Mouse (Mus musculus) stomach, embryonic 14.5 days (tissue): ENCODE results near the gene Hist2h3c1. TPM values are rescaled to one million over a fixed set of nuclear protein-coding genes. Genes with fewer than 3 reads are reported as not detected.
"Not testable (repeated sequence)": the region's sequence is repeated elsewhere in the genome, so short reads cannot be mapped to it uniquely, and the experiment has no call there.

Experiments used
- ATAC-seq: fragments of 200-750 bp; cut with Nextera tagmentation; 2 replicates; pipeline ENCODE4 v1.8.0; 2017; ENCODE audit warnings: low read depth, moderate TSS enrichment; ENCODE audit not compliant: insufficient number of reproducible peaks, insufficient read depth, low FRiP score
- H3K27ac ChIP-seq: fragments of 300-500 bp; sonication (generic); 2 replicates; pipeline ENCODE4 v1.5.1; 2014; ENCODE audit warnings: mild to moderate bottlenecking, low read length, moderate library complexity, mixed read lengths
- H3K27me3 ChIP-seq: fragments of 300-500 bp; sonication (generic); 2 replicates; pipeline ENCODE4 v1.6.1; 2014; ENCODE audit warnings: low read length, control low read depth, mixed read lengths; ENCODE audit not compliant: control insufficient read depth, insufficient read depth
- H3K36me3 ChIP-seq: fragments of 300-500 bp; sonication (generic); 2 replicates; pipeline ENCODE4 v1.6.1; 2014; ENCODE audit warnings: mild to moderate bottlenecking, control low read depth, low read length, moderate library complexity, mixed read lengths; ENCODE audit not compliant: control insufficient read depth, insufficient read depth
- H3K4me1 ChIP-seq: fragments of 300-500 bp; sonication (generic); 2 replicates; pipeline ENCODE4 v1.6.1; 2014; ENCODE audit warnings: low read length, control low read depth, mixed read lengths; ENCODE audit not compliant: control insufficient read depth, insufficient read depth
- H3K4me2 ChIP-seq: fragments of 300-500 bp; sonication (generic); replicated peaks from 2 replicates; pipeline ENCODE4 v1.6.1; 2014; ENCODE audit warnings: low read depth, low read length, control low read depth
- H3K4me3 ChIP-seq: fragments of 300-500 bp; sonication (generic); 2 replicates; pipeline ENCODE4 v1.5.1; 2014; ENCODE audit warnings: low read depth, low read length, control low read depth
- H3K9ac ChIP-seq: fragments of 300-500 bp; sonication (generic); replicated peaks from 2 replicates; pipeline ENCODE4 v1.6.1; 2014; ENCODE audit warnings: low read depth, mild to moderate bottlenecking, control low read depth, low read length, moderate library complexity, mixed read lengths
- H3K9me3 ChIP-seq: fragments of 300-500 bp; sonication (generic); 2 replicates; pipeline ENCODE4 v1.6.1; 2016; ENCODE audit warnings: low read depth, low read length, control low read depth; ENCODE audit not compliant: control insufficient read depth
- WGBS: fragments of 180-500 bp; shearing (Covaris S2); extraction: QIAGEN DNeasy Blood & Tissue Kit; methylation state at CpG from one replicate; pipeline ENCODE4 v1.1.7; 2014; 5-methylcytosine and 5-hydroxymethylcytosine counted together
- polyA plus RNA-seq: library from polyadenylated mRNA; unstranded; fragments of >200 nt; fragmentation: Nextera tagmentation; extraction: Ambion mirVana; gene quantifications from 2 replicates; pipeline ENCODE4 v1.2.1, GENCODE M21; 2014

Hist2h3c1 gene
- polyA plus RNA-seq, 1 experiment from 2014 or later = 3.0 TPM

DNA sequence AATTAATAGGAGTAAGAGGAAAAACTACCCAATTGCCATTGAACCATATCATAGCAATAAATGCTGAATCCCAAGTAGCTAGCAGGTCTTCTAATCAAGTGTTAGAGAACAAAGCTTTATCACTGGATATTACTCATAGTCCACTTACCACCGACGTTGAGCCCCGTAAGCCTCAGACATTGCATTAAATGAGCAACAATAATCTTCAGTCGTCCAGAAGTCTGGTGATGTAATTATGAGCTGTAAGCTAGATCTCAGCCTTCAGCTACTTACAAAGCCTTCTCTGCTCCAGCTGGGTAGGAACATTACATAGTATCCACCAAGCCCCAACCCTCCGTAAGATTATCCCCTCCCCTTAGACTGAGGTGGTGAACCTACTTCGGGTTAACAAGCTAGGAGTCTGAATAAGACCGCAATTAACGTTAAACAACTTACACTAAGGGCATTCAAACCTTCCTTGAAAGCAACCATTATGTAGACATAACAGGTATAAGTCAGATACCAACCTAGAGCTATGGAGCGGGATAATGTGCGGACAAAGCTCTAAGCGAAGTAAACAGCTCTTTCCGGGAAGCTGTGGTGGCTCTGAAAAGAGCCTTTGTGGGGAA is 8.5 kb upstream of the Hist2h3c1 start:
- Histone ChIP-seq H3K4me1 (peaks cover 9% of the 10 kb centered on the region), H3K4me2 (peak overlapping the region; percentile 59), H3K36me3 (no peaks in the 10 kb centered on the region), H3K27me3 (no peaks in the 10 kb centered on the region), H3K4me3 (peak overlapping the region; percentile 32), H3K9me3 (no peaks in the 10 kb centered on the region), H3K9ac (peak overlapping the region; percentile 65), H3K27ac (peak overlapping the region; percentile 59)
- ATAC-seq = no peak
- WGBS = 1% methylated on average over 12 of the region's 12 CpGs

DNA sequence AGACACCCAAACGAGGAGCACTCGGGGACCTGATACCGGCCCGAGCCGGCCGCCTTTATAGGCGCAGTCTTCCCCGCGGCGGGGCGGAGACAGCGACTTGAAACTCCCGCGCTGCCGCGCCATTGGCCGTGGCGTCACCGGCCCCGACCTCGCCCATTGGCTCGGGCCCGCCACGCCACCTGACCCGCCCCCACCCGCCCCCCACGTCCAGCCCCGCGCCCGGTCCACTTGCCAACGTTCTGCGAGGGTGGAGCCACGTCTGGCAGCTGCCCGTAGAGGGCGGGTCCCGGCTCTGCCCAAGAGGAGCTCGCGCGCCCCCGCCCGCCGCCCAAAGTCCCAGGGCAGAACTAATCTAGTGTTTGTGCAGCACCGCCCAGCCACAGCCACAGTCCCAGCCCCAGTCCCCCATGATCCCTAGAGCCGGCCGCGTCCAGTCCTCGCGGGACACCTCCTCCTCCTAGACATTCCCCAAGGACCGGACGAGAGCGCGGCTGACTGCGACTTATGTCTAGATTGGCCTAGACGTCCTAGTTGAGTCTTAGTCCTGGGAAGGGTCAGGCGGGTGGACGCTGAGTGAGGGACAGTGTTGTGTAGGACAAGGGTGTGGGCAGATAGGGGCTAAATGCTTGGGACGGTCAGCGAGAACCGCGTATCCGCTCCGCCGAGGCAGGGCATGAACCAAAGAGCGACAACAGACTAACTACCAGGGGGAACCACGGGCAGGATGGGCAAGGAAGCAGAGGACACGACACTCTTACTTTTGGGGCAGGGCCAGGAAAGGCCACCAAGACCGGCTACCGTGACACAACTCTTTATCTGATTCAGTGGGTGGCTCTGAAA is 7.3 kb upstream of the Hist2h3c1 start, which contains the start of gene Hist2h3c2:
Hist2h3c2 (minus strand) TSS at position 174 of the 840 bp plus-strand sequence.
- Histone ChIP-seq H3K27ac (peak within 1 kb of the TSS; percentile 61), H3K9ac (peak within 1 kb of the TSS; percentile 65), H3K4me3 (peak within 1 kb of the TSS; percentile 32), H3K4me1 (peaks cover 15% of the 10 kb centered on the region), H3K4me2 (peak within 1 kb of the TSS; percentile 59)
- not testable (repeated sequence) for H3K36me3 ChIP-seq, H3K27me3 ChIP-seq, H3K9me3 ChIP-seq
- under 1% methylated on average over 10 of the region's 68 CpGs for WGBS
- ATAC-seq = peak; percentile 93

DNA sequence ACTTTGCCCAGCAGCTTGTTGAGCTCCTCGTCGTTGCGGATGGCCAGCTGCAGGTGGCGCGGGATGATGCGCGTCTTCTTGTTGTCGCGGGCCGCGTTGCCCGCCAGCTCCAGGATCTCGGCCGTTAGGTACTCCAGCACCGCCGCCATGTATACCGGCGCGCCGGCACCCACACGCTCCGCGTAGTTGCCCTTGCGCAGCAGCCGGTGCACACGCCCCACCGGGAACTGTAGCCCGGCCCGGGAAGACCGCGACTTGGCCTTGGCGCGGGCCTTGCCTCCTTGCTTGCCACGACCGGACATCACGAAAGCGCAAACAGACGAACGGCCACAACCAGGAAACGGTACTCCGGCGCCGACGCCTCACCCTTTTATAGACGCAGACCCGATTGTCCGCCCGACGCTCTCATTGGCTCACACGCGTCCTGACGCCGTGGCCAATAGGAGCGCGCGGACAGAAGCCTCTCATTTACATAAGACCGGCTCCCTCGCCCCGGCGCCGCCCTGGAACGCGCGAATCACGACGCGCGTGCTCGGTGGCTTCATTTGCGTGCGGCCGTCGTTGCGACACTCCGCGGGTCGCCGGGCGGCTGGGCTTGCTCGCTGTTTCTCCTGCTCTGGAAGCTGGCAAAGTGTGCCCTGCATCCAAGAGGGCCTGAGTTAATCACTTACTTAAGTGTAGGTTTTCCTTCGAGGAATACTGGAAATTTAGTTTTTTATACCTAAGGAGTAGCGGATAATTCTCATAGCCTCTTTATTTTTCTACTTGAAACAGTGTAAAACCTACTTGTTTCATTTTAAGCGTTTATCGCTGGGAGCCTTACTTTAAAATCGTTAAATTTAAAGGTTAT is 6.3 kb upstream of the Hist2h3c1 start, which contains the start of gene Hist2h2aa2:
Hist2h2aa2 (minus strand) TSS at position 328 of the 850 bp plus-strand sequence.
- H3K9me3 ChIP-seq, H3K36me3 ChIP-seq, H3K27me3 ChIP-seq: not testable (repeated sequence)
- H3K9ac ChIP-seq = peak within 1 kb of the TSS; percentile 31; the same call in 1 of the 2 replicates
- ATAC-seq = peak; percentile 85
- peak within 1 kb of the TSS; percentile 30 for H3K4me2 ChIP-seq
- peak within 1 kb of the TSS; percentile 84 for H3K27ac ChIP-seq
- peak within 1 kb of the TSS; percentile 4; the same call in 1 of the 2 replicates for H3K4me3 ChIP-seq
- WGBS = 5% methylated on average over 24 of the region's 85 CpGs
- peaks cover 18% of the 10 kb centered on the region for H3K4me1 ChIP-seq

DNA sequence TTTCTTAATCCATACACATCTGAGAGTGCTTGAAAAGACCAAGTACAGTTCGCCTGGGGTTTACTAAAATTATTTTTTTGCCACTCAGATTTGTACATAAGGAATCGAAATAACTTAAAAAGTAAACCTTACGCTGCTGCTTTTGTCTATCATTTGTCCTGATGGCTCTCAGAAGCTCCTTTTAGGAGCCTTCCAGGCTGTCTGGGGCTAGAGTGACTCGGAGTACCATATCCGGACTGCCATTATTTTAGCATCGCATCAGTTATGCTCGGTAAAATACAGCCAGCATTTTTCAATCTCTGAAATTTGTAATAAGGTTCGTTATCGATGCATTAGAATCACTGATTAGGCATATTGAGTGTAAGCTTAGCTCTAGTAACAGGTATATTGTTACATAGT is 5.7 kb upstream of the Hist2h3c1 start:
- Histone ChIP-seq H3K27ac (peak overlapping the region; percentile 84), H3K4me1 (peaks cover 18% of the 10 kb centered on the region), H3K4me2 (peak overlapping the region; percentile 30), H3K36me3 (no peaks in the 10 kb centered on the region), H3K9me3 (no peaks in the 10 kb centered on the region), H3K27me3 (no peaks in the 10 kb centered on the region), H3K4me3 (peak overlapping the region; percentile 4; the same call in 1 of the 2 replicates), H3K9ac (peak overlapping the region; percentile 31; the same call in 1 of the 2 replicates)
- ATAC-seq = no peak
- 77% methylated on average over 9 of the region's 9 CpGs for WGBS

GRCm38 (mm10) chr3:96243921-96244572 is 2.4 kb upstream of the Hist2h3c1 start:
- peak overlapping the region; percentile 98; the same call in 1 of the 2 replicates for H3K27ac ChIP-seq
- 71% methylated on average over 7 of the region's 7 CpGs for WGBS
- peak overlapping the region; percentile 78; the same call in 1 of the 2 replicates for H3K9ac ChIP-seq
- H3K4me1 ChIP-seq = peaks cover 16% of the 10 kb centered on the region; the same call in 1 of the 2 replicates
- peak overlapping the region; percentile 60 for H3K4me2 ChIP-seq
- no peaks in the 10 kb centered on the region for H3K36me3 ChIP-seq
- ATAC-seq = no peak
- H3K27me3 ChIP-seq = no peaks in the 10 kb centered on the region
- peak overlapping the region; percentile 43; the same call in 1 of the 2 replicates for H3K4me3 ChIP-seq
- no peaks in the 10 kb centered on the region for H3K9me3 ChIP-seq

- H3K9me3 ChIP-seq, H3K27me3 ChIP-seq, H3K36me3 ChIP-seq: not testable (repeated sequence)
- peak; percentile 90 for ATAC-seq
- Histone ChIP-seq H3K4me1 (peaks cover 16% of the 10 kb centered on the region; the same call in 1 of the 2 replicates), H3K27ac (peak within 1 kb of the TSS; percentile 98), H3K9ac (peak within 1 kb of the TSS; percentile 78), H3K4me3 (peak within 1 kb of the TSS; percentile 43), H3K4me2 (peak within 1 kb of the TSS; percentile 60)
- WGBS = under 1% methylated on average over 21 of the region's 88 CpGs
These were observed 1.2 kb upstream of the Hist2h3c1 start, which contains the start of gene Hist2h2aa1 for GRCm38 (mm10) chr3:96245003-96245886. TSS of gene Hist2h2aa1 (plus strand) at chr3:96245497.

- 0% methylated on average over 10 of the region's 21 CpGs for WGBS
- H3K27ac ChIP-seq, H3K27me3 ChIP-seq, H3K4me2 ChIP-seq, H3K9me3 ChIP-seq, ATAC-seq, H3K9ac ChIP-seq, H3K36me3 ChIP-seq: not testable (repeated sequence)
- Histone ChIP-seq H3K4me3 (peak overlapping the region; percentile 16; the same call in 1 of the 2 replicates), H3K4me1 (peaks cover 16% of the 10 kb centered on the region; the same call in 1 of the 2 replicates)
These were observed 467 bp upstream of the Hist2h3c1 start for GRCm38 (mm10) chr3:96246018-96246417.
